Mouse (Mus musculus): ENCODE measurements around the gene Fthl17f.
"Not testable (repeated sequence)": the region's sequence is repeated elsewhere in the genome, so short reads cannot be mapped to it uniquely, and the experiment has no call there.

Gene Fthl17f

GRCm38 (mm10) chrX:9062715-9063114 is at the start of gene Fthl17f:
TSS of gene Fthl17f (plus strand) at chrX:9063015.
- DNase-seq (ENCODE audit: low read depth), result not testable (repeated sequence)

GRCm38 (mm10) chrX:9016079-9016478 is 46.7 kb upstream of the Fthl17f start:
- no peak for DNase-seq (ENCODE audit: low read depth)

GRCm38 (mm10) chrX:9019481-9019880 is 43.3 kb upstream of the Fthl17f start:
- DNase-seq (ENCODE audit: low read depth), result no peak

- not testable (repeated sequence) for DNase-seq (ENCODE audit: low read depth)
Observed at GRCm38 (mm10) chrX:9033193-9033592, 29.6 kb upstream of the Fthl17f start, which contains the start of gene Fthl17e. TSS of gene Fthl17e (plus strand) at chrX:9033493.

GRCm38 (mm10) chrX:9041611-9042010 is 21.2 kb upstream of the Fthl17f start:
- not testable (repeated sequence) for DNase-seq (ENCODE audit: low read depth)

GRCm38 (mm10) chrX:9060952-9061351 is 1.9 kb upstream of the Fthl17f start:
- DNase-seq (ENCODE audit: low read depth), result peak; percentile 2

GRCm38 (mm10) chrX:9062101-9062500 is 714 bp upstream of the Fthl17f start:
- no peak for DNase-seq (ENCODE audit: low read depth)

GRCm38 (mm10) chrX:9077699-9078098 is 14.9 kb downstream of the Fthl17f start:
- DNase-seq (ENCODE audit: low read depth), result peak; percentile 2

GRCm38 (mm10) chrX:9095066-9095465 is 32.3 kb downstream of the Fthl17f start:
- not testable (repeated sequence) for DNase-seq (ENCODE audit: low read depth)

GRCm38 (mm10) chrX:9104262-9104661 is 41.4 kb downstream of the Fthl17f start, which contains the start of gene 4930402K13Rik:
TSS of gene 4930402K13Rik (plus strand) at chrX:9104562.
- no peak for DNase-seq (ENCODE audit: low read depth)

GRCm38 (mm10) chrX:9110381-9110780 is 47.6 kb downstream of the Fthl17f start:
- DNase-seq (ENCODE audit: low read depth), result no peak

Measured in naive thymus-derived CD4-positive, alpha-beta T cell, adult 2 months (primary cell).